Comparison of ENCODE assay signal across 7 mouse cellular contexts in genomic region chr13:20433221-20433858, GRCm38 (mm10).
A peak's percentile ranks its signal among the peaks of the same experiment; 100 is the strongest.
DNase-seq lines count a peak whose midpoint lies in the region.

No protein-coding gene starts in this region.

- DNase-seq in right cerebral cortex, postnatal 25 days = peak; percentile 19
- DNase-seq in right cerebral cortex, postnatal 4 days = no peak
- DNase-seq in heart, adult 8-10 months (ENCODE audit: low spot score) = peak; percentile 26
- DNase-seq in kidney, postnatal 14 days = peak; percentile 5
- no peak for DNase-seq in cerebellum, adult 9-10 months
- no peak for DNase-seq in cerebellum, adult 11-12 months
- no peak for DNase-seq in natural killer cell, adult 2 months (ENCODE audit: low spot score in 2 of 2)

Comparison
In these comparisons a context has a peak if more than half of its experiments do, and no peak if none do; other contexts are left out.
1. DNase-seq: peak in right cerebral cortex, postnatal 25 days (single experiment), heart, adult 8-10 months (single experiment) and kidney, postnatal 14 days (single experiment); none in right cerebral cortex, postnatal 4 days (single experiment), cerebellum, adult 9-10 months (single experiment), cerebellum, adult 11-12 months (single experiment) and natural killer cell, adult 2 months (0 of 2).